Mouse (Mus musculus): ENCODE results near the gene Pnmal1. TPM values are rescaled to one million over a fixed set of nuclear protein-coding genes. Genes with fewer than 3 reads are reported as not detected.

The Pnmal1 gene
- polyA plus RNA-seq, 1 experiment from 2014 or later, result 0.09 TPM

GRCm38 (mm10) chr7:16968414-16968813, 8.9 kb downstream of the Pnmal1 start:
- Histone ChIP-seq H3K4me1 (ENCODE audit: control insufficient read depth, insufficient read depth, low read length) (no peaks in the 10 kb centered on the region; the same call in 1 of the 2 replicates), H3K9ac (ENCODE audit: low read length) (no peak overlapping the region), H3K4me2 (ENCODE audit: low read depth, low read length) (no peak overlapping the region), H3K27me3 (ENCODE audit: control insufficient read depth, insufficient read depth, low read length) (no peaks in the 10 kb centered on the region), H3K9me3 (replicated peaks; ENCODE audit: control insufficient read depth, low read length) (peaks cover 5% of the 10 kb centered on the region; the same call in 1 of the 2 replicates), H3K36me3 (ENCODE audit: control insufficient read depth, insufficient read depth) (no peaks in the 10 kb centered on the region), H3K27ac (ENCODE audit: low read length) (no peak overlapping the region), H3K4me3 (ENCODE audit: low read length) (no peak overlapping the region)
- no peak for ATAC-seq (replicated peaks; ENCODE audit: extremely low read depth, insufficient read depth, low FRiP score)
- WGBS, result 85% methylated on average over 6 of the region's 6 CpGs

- Histone ChIP-seq H3K4me1 (ENCODE audit: control insufficient read depth, insufficient read depth, low read length) (peaks cover 11% of the 10 kb centered on the region), H3K9me3 (replicated peaks; ENCODE audit: control insufficient read depth, low read length) (peaks cover 5% of the 10 kb centered on the region; the same call in 1 of the 2 replicates), H3K36me3 (ENCODE audit: control insufficient read depth, insufficient read depth) (no peaks in the 10 kb centered on the region), H3K27me3 (ENCODE audit: control insufficient read depth, insufficient read depth, low read length) (no peaks in the 10 kb centered on the region), H3K4me3 (ENCODE audit: low read length) (no peak overlapping the region), H3K4me2 (ENCODE audit: low read depth, low read length) (no peak overlapping the region), H3K27ac (ENCODE audit: low read length) (peak overlapping the region; percentile 49), H3K9ac (ENCODE audit: low read length) (no peak overlapping the region)
- ATAC-seq (replicated peaks; ENCODE audit: extremely low read depth, insufficient read depth, low FRiP score), result no peak
- WGBS, result 77% methylated on average over 3 of the region's 3 CpGs
These were observed 11.7 kb downstream of the Pnmal1 start for GRCm38 (mm10) chr7:16971160-16971559.

GRCm38 (mm10) chr7:16974018-16974417, 14.5 kb downstream of the Pnmal1 start:
- no peak overlapping the region for H3K4me3 ChIP-seq (ENCODE audit: low read length)
- no peak overlapping the region for H3K4me2 ChIP-seq (ENCODE audit: low read depth, low read length)
- 23% methylated on average over 6 of the region's 6 CpGs for WGBS
- peak; percentile 78 for ATAC-seq (replicated peaks; ENCODE audit: extremely low read depth, insufficient read depth, low FRiP score)
- no peak overlapping the region for H3K9ac ChIP-seq (ENCODE audit: low read length)
- H3K4me1 ChIP-seq (ENCODE audit: control insufficient read depth, insufficient read depth, low read length), result peaks cover 15% of the 10 kb centered on the region
- peak overlapping the region; percentile 43; the same call in 1 of the 2 replicates for H3K27ac ChIP-seq (ENCODE audit: low read length)
- H3K36me3 ChIP-seq (ENCODE audit: control insufficient read depth, insufficient read depth), result no peaks in the 10 kb centered on the region
- peaks cover 2% of the 10 kb centered on the region; the same call in 1 of the 2 replicates for H3K9me3 ChIP-seq (replicated peaks; ENCODE audit: control insufficient read depth, low read length)
- H3K27me3 ChIP-seq (ENCODE audit: control insufficient read depth, insufficient read depth, low read length), result no peaks in the 10 kb centered on the region

GRCm38 (mm10) chr7:16976298-16976697, 16.8 kb downstream of the Pnmal1 start:
- Histone ChIP-seq H3K4me2 (ENCODE audit: low read depth, low read length) (no peak overlapping the region), H3K4me1 (ENCODE audit: control insufficient read depth, insufficient read depth, low read length) (peaks cover 24% of the 10 kb centered on the region), H3K9me3 (replicated peaks; ENCODE audit: control insufficient read depth, low read length) (no peaks in the 10 kb centered on the region), H3K27ac (ENCODE audit: low read length) (no peak overlapping the region), H3K9ac (ENCODE audit: low read length) (no peak overlapping the region), H3K4me3 (ENCODE audit: low read length) (no peak overlapping the region), H3K27me3 (ENCODE audit: control insufficient read depth, insufficient read depth, low read length) (no peaks in the 10 kb centered on the region), H3K36me3 (ENCODE audit: control insufficient read depth, insufficient read depth) (no peaks in the 10 kb centered on the region)
- WGBS, result 39% methylated on average over 8 of the region's 8 CpGs
- ATAC-seq (replicated peaks; ENCODE audit: extremely low read depth, insufficient read depth, low FRiP score), result no peak

DNA sequence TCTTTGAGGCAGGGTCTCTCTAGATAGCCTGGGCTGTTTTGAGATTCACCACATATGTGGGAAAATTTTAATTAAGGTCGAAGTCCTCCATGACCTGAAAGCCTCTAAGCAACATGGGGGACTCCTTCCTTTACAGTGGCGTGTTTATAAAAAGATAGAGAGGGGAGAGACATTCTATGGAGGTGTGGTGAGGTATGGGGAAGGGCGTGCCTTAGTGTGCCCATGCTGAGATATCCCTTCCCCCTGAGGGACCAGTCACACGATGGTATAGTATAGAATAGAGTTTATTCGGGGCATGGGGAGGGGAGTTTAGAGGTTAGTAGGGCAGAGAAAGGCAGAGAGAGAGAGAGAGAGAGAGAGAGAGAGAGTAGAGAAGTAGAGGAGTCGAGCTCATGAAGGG, 18.7 kb downstream of the Pnmal1 start:
- Histone ChIP-seq H3K9me3 (replicated peaks; ENCODE audit: control insufficient read depth, low read length) (no peaks in the 10 kb centered on the region), H3K4me3 (ENCODE audit: low read length) (no peak overlapping the region), H3K27me3 (ENCODE audit: control insufficient read depth, insufficient read depth, low read length) (no peaks in the 10 kb centered on the region), H3K4me2 (ENCODE audit: low read depth, low read length) (no peak overlapping the region), H3K9ac (ENCODE audit: low read length) (no peak overlapping the region), H3K4me1 (ENCODE audit: control insufficient read depth, insufficient read depth, low read length) (peaks cover 29% of the 10 kb centered on the region), H3K36me3 (ENCODE audit: control insufficient read depth, insufficient read depth) (no peaks in the 10 kb centered on the region), H3K27ac (ENCODE audit: low read length) (no peak overlapping the region)
- WGBS, result 72% methylated on average over 6 of the region's 6 CpGs
- ATAC-seq (replicated peaks; ENCODE audit: extremely low read depth, insufficient read depth, low FRiP score), result no peak

- 91% methylated on average over 3 of the region's 3 CpGs for WGBS
- H3K36me3 ChIP-seq (ENCODE audit: control insufficient read depth, insufficient read depth), result no peaks in the 10 kb centered on the region
- H3K27ac ChIP-seq (ENCODE audit: low read length), result no peak overlapping the region
- H3K4me2 ChIP-seq (ENCODE audit: low read depth, low read length), result no peak overlapping the region
- H3K4me3 ChIP-seq (ENCODE audit: low read length), result no peak overlapping the region
- ATAC-seq (replicated peaks; ENCODE audit: extremely low read depth, insufficient read depth, low FRiP score), result no peak
- H3K9ac ChIP-seq (ENCODE audit: low read length), result no peak overlapping the region
- no peaks in the 10 kb centered on the region for H3K9me3 ChIP-seq (replicated peaks; ENCODE audit: control insufficient read depth, low read length)
- peaks cover 29% of the 10 kb centered on the region for H3K4me1 ChIP-seq (ENCODE audit: control insufficient read depth, insufficient read depth, low read length)
- no peaks in the 10 kb centered on the region for H3K27me3 ChIP-seq (ENCODE audit: control insufficient read depth, insufficient read depth, low read length)
These were observed 19.1 kb downstream of the Pnmal1 start for GRCm38 (mm10) chr7:16978593-16978992.

DNA sequence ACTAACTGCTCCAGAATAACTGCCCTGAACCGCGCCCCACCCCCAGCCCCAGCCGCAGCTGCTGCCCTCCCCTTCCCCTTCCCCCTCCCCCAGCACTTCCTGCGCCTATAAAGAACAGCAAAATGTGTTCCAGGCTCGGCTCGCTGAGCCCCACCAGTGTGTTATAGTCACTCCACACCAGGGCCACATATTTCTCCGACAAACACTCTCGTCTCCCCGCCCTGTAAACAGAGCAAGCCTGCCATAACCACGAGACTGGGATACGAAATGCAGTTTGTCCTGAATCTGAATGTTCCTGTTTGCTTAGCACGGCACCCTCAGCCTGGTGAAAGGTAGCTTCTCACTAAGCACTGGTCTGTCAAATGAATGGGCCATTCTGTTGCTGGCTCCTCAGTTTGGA, 20.9 kb downstream of the Pnmal1 start:
- Histone ChIP-seq H3K4me1 (ENCODE audit: control insufficient read depth, insufficient read depth, low read length) (peaks cover 22% of the 10 kb centered on the region), H3K36me3 (ENCODE audit: control insufficient read depth, insufficient read depth) (no peaks in the 10 kb centered on the region), H3K27me3 (ENCODE audit: control insufficient read depth, insufficient read depth, low read length) (no peaks in the 10 kb centered on the region), H3K4me2 (ENCODE audit: low read depth, low read length) (peak overlapping the region; percentile 64), H3K9ac (ENCODE audit: low read length) (peak overlapping the region; percentile 68), H3K27ac (ENCODE audit: low read length) (peak overlapping the region; percentile 92), H3K9me3 (replicated peaks; ENCODE audit: control insufficient read depth, low read length) (no peaks in the 10 kb centered on the region), H3K4me3 (ENCODE audit: low read length) (peak overlapping the region; percentile 43)
- 2% methylated on average over 12 of the region's 12 CpGs for WGBS
- ATAC-seq (replicated peaks; ENCODE audit: extremely low read depth, insufficient read depth, low FRiP score), result peak; percentile 62

- Histone ChIP-seq H3K4me1 (ENCODE audit: control insufficient read depth, insufficient read depth, low read length) (peaks cover 20% of the 10 kb centered on the region), H3K4me2 (ENCODE audit: low read depth, low read length) (peak within 1 kb of the TSS; percentile 7; the same call in 1 of the 2 replicates)
- WGBS, result 35% methylated on average over 26 of the region's 26 CpGs
These were observed 23.5 kb downstream of the Pnmal1 start, which contains the start of gene Gm42372 for GRCm38 (mm10) chr7:16982859-16983568. TSS of gene Gm42372 (plus strand) at chr7:16983086.

GRCm38 (mm10) chr7:16987541-16988149, 28.2 kb downstream of the Pnmal1 start:
- Histone ChIP-seq H3K9ac (ENCODE audit: low read length) (no peak overlapping the region), H3K9me3 (replicated peaks; ENCODE audit: control insufficient read depth, low read length) (no peaks in the 10 kb centered on the region), H3K4me3 (ENCODE audit: low read length) (no peak overlapping the region), H3K4me1 (ENCODE audit: control insufficient read depth, insufficient read depth, low read length) (peaks cover 41% of the 10 kb centered on the region), H3K27me3 (ENCODE audit: control insufficient read depth, insufficient read depth, low read length) (no peaks in the 10 kb centered on the region), H3K4me2 (ENCODE audit: low read depth, low read length) (no peak overlapping the region), H3K27ac (ENCODE audit: low read length) (peak overlapping the region; percentile 17; the same call in 1 of the 2 replicates), H3K36me3 (ENCODE audit: control insufficient read depth, insufficient read depth) (no peaks in the 10 kb centered on the region)
- no peak for ATAC-seq (replicated peaks; ENCODE audit: extremely low read depth, insufficient read depth, low FRiP score)
- 34% methylated on average over 7 of the region's 7 CpGs for WGBS

More at GRCm38 (mm10) chr7:16982859-16983568, 23.5 kb downstream of the Pnmal1 start, which contains the start of gene Gm42372:
- Histone ChIP-seq H3K36me3 (ENCODE audit: control insufficient read depth, insufficient read depth) (no peaks in the 10 kb centered on the region), H3K27me3 (ENCODE audit: control insufficient read depth, insufficient read depth, low read length) (no peaks in the 10 kb centered on the region), H3K9me3 (replicated peaks; ENCODE audit: control insufficient read depth, low read length) (no peaks in the 10 kb centered on the region), H3K27ac (ENCODE audit: low read length) (no peak within 1 kb of the TSS), H3K4me3 (ENCODE audit: low read length) (no peak within 1 kb of the TSS), H3K9ac (ENCODE audit: low read length) (no peak within 1 kb of the TSS)
- no peak for ATAC-seq (replicated peaks; ENCODE audit: extremely low read depth, insufficient read depth, low FRiP score)
